Mouse (Mus musculus) thymus, postnatal 4 days (tissue): ENCODE results near the gene Rbm31y.
"Not testable (repeated sequence)": the region's sequence is repeated elsewhere in the genome, so short reads cannot be mapped to it uniquely, and the experiment has no call there.

Source experiments
- DNase-seq: peaks from one replicate; pipeline ENCODE4 v3.0.0; 2021

Rbm31y gene

GRCm38 (mm10) chrY:17400461-17400860 lies at the start of gene Rbm31y:
TSS of gene Rbm31y (plus strand) at chrY:17400761.
- not testable (repeated sequence) for DNase-seq
